Mouse (Mus musculus) kidney, adult 8-10 months (tissue): Measurements from ENCODE around the gene Iqsec3.

Source experiments
- DNase-seq, 2 experiments: peaks; one replicate each; pipeline ENCODE4 v3.0.0; 2022

The Iqsec3 gene

DNA sequence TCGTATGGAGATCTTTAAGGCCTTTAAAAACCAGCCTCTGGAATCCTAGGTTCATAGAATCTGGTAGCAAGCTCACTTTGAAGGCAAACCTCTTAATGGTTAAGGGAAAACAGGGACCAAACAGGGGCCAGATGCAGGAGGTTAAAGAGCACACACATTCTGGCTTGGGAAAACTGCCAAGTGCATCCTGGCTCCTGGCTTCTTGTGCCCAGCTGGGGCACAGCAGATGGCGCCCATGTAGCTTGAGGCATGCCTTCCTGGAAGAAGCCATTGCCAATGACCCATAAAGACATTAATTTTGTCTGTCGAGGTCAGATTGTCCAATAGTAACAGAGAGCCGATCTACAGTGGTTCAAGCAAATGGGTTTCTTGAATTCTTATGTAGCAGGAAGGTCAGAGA lies 109.5 kb downstream of the Iqsec3 start:
- DNase-seq = peak; percentile 50 to 66

DNA sequence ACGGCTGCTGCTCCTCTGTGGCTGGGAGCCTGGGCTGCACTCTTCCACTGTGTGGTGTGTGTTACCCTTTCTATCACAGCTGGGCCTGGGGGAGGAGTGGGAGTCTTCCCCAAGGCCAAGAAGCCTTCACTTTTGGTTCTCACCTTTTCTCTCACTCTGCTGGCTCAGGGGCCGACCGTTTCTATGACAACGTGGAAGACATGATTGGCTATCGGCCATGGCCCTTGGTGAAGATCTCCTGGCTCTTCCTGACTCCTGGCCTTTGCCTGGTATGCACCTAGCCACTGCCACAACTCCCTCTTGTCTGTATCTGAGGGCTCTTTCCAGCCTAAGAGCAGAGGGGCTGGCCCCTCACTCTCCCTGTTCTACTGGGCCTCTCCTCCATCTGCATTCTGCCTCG lies 110.4 kb downstream of the Iqsec3 start:
- DNase-seq = no peak

DNA sequence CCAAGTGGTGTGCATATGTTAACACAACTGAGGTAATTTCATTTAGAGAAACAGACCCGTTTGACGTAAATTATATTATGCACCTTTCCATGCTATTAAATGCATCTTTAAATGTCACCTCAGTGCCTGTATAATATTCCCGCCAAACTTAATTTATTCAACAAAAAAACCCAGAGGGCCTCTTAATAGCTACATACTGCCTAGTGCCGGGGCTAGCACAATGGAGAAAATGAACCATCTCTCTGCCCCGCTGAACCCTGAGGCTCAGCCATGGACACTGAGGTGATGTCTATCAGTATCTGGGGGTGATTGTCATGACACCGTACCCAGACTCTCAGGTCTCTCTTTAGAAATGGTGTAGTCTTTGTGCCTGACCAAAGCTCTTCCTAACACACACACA lies 116.2 kb downstream of the Iqsec3 start:
- DNase-seq = no peak

DNA sequence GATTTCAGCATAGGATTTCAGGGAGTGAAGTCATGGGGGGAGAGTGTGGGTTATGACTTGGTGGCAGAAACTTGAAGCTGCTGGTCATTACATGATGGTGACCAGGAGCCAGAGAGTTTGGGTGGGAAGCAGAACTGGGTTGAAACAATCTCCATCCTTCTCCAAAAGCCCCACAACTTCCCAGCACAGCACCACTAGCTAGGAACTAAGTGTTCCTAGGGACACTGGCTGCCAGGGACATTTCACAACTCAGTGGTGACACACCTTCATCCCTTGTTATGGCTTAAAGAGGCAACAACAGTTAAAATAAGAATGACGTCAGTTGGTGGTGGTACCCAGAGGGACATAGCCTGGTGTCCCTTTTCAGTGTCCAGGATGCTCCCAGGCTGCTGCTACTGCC lies 117.4 kb downstream of the Iqsec3 start:
- no peak for DNase-seq

DNA sequence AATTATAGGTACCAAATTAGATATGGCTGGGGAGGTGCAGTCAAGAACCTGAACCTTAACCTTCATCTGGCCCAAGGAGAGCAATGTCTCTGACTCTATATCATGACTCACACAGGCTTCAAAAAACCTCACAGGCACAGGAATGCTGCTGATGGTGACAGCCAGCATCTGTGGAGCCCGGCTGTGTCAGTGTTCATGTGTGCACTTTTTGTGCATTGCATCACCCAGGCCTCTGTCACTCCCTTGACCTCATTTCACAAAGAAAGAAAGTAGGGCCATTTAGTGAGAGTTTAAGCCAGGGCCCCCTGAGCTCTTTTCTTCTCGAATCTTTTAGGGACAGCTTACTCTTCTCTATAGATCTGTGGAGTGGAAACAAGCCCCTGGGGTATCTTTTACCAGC lies 121.2 kb downstream of the Iqsec3 start:
- DNase-seq = no peak

DNA sequence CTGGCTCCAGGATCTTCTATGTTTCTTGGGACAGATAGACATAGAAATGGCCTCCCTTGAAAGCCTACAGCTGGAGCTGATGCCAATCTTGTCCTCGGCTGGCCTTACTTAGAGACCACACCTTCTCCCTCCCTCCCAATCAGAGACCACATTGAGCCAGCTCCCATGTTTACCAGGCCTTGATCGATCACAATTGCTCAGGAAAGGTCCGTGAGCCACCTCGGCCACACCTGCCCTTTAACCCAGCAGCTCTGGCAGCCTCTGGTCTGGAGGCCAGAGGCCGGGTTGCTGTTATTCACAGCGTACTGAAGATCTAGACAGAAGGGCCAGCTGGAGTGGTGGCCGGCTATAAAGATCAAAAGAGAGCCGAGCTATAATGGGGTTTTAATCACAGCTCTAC lies 127.0 kb downstream of the Iqsec3 start:
- DNase-seq = no peak

DNA sequence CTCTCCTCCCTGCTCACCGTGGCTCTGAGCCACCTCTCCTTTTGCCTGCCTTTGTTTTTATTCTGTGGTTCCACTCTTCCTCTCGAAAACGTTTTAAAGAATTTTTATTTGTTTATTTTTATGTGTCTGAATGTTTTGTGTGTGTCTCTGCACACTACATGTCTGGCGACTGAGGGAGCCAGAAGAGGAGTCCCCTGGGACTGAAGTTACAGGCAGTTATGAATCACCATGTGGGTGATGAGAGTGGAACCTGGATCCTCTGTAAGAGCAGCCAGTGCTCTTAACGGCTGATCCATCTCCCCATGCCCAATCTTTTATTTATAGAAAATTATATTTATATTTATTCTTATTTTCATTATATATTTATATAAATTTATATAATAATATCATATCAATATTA lies 129.1 kb downstream of the Iqsec3 start:
- DNase-seq = no peak

DNA sequence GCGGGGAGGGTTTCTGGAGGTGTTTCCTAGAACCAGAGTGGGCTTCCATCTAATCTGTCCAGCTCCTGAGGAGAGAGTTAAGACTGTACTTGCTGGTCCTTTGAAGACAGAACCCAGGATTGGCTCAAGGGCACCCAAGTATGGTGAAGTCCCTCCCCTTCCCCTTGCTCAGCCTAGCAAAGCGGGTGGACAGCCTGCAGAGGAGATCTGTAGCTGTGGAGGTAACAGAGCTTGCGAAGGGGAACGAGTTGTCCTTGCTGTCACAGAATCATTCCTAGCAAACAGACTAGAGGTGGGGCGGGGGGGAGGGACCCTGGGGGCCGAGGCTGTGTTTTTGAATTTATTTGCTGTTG lies 129.7 kb downstream of the Iqsec3 start:
- DNase-seq = no peak

DNA sequence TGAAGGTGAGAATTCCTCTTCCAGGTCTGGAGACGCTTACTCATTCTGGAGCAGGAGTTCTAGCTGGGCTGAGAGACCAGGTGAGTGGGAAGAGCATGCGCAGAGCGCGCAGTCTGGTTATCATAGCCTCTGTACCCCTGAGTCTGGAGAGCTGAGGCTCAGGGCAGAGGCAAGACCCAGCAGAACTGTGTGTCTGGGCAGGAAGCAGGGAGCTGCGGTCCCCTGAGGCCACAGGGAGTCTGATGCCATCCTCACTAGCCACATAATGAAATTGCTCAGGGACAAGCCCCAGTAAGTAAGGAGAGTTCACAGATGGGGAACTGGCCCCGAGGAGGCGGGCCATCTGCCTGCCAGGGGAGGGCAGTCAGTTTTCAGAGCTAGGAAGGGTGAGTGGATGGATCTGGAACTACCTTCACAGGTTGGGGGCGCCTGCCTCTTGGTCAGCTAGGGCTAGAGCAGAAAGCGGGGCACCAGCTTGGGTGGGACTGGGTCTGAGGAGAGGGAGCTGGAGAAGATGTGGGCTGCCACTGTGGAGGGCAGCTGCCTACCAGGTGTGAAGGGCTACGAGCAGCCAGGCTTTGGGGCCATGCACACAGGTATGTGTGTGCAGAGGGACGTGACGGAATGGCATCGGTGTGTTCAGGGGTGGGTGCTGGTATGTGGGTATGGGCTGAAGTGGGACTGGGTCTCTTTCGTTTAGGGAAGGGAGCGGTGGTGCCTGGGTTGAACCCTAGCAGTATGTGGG lies 130.3 kb downstream of the Iqsec3 start, which contains the start of gene Slc6a12:
TSS of gene Slc6a12 (plus strand) at position 51 of the 745 bp plus-strand sequence.
- no peak for DNase-seq

DNA sequence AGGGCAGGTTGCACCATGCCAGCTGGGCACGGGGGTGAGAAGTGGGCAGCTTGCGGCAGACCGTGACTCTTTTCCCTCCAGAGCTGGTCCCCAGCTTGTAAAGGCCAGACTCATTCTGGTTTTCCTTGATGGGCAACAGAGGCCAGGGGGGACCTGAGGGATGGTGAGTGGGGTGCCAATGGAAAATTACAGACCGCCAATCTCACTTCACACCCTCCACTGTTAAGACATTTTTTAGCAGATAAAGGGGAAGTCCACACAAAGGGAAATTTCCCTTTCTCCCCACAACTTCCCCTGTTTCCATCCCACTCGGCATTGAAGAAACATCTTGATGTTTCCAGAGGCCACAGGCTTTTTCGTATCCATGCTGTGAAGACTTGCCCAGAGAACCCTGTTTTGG lies 131.8 kb downstream of the Iqsec3 start:
- no peak for DNase-seq

DNA sequence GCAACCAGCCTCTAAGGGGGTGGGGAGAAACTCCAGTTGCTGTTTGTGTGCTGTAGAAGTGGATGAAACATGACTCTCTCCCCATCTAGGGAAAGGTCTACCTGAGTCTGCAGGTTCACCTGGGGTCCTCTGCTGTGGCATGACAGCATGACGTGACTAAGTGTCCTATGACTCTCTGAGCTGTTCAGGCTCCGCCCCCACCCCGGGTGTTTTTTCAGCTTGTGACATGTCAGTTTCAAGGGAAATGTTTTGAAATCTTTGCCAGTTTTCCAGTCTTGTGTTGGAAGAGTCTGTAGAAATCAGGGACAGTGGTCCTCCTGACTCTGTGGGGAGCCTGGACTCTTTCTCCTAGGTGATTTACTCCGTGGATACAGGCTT lies 135.0 kb downstream of the Iqsec3 start:
- DNase-seq = no peak

DNA sequence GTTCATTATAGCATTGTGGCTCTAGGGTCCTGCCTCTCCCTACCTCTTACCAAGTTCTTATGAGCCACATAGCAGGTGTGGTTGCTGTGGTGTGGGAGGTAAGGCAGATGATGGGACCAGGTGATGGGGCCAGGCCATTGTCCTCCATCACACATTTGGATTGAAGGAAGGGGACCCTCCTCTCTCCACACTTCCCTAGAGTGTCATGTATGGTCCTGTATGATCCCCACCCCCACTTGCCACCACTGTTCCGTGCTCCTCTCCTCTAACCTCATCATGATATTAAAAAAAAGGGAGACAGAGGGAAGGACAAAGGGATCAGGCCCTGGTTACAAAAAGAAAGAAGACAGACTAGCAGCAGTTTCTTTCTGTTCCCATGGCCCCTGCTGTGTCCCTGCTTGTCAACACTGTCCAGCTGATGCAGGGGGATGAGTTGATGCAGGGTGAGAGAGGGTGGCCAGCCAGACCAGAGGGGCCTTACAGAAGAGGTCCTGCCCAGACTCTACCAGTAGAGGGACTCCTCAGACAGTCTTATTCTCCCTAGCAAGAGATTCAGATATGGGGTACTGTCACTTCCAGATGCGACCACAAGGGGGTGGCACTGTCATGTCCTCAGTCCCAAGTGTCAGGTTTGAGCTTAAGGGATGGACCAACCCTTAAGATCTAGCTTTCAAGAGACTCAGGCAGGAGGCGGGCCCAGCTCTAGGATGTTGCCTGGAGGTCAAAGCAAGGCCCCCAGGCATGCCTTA lies 135.5 kb downstream of the Iqsec3 start:
- DNase-seq = peak; percentile 74 to 90

DNA sequence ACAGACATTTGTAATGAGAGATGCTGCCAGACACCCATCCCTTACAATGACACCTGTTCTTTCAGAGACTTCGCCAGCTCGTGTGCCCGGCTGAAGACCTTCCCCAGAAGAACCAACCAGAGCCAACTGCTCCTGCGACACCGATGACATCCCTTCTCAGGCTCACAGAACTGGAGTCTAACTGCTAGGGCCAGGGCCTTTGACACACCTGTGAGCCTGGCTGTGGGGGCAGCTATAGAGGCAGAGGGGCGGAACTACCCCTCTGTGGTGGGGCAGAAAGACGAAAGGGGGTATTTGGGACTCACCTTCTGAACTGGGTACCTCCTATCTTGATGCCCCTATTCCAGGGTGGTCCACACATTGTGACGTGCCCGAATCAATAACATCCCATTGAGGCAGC lies 136.2 kb downstream of the Iqsec3 start:
- DNase-seq = no peak

DNA sequence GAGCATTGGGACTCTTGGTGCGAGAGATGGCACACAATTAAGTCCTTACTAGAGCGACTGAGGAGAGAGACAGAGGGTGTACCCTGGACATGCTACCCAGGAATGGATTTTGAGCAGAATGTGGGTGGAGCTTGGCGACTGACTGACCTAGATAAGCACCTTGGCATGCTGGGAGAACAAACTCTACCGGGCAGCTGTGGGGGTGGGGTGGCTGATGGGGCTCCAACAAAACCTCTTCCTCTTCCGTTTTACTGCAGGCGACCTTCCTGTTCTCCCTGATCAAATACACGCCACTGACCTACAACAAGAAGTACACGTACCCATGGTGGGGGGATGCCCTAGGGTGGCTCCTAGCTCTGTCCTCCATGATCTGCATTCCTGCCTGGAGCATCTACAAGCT lies 136.9 kb downstream of the Iqsec3 start:
- no peak for DNase-seq

DNA sequence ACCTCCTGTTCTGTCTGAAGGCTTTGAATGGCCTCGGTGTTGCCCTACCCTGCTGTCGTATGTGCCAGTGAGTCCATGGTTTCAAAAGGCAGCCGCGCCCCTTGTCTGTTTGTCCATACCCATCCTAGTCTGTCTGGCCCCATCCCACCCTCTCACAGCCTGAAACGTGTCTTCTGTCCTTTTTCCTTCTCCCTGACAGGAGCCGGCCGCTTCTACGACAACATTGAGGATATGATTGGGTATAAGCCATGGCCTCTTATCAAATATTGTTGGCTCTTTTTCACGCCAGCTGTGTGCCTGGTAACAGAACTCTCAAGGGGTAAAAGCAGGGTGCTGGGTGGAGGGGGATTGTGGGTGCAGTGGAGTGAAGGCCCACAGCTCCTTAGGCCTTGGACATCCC lies 137.6 kb downstream of the Iqsec3 start:
- no peak for DNase-seq

DNA sequence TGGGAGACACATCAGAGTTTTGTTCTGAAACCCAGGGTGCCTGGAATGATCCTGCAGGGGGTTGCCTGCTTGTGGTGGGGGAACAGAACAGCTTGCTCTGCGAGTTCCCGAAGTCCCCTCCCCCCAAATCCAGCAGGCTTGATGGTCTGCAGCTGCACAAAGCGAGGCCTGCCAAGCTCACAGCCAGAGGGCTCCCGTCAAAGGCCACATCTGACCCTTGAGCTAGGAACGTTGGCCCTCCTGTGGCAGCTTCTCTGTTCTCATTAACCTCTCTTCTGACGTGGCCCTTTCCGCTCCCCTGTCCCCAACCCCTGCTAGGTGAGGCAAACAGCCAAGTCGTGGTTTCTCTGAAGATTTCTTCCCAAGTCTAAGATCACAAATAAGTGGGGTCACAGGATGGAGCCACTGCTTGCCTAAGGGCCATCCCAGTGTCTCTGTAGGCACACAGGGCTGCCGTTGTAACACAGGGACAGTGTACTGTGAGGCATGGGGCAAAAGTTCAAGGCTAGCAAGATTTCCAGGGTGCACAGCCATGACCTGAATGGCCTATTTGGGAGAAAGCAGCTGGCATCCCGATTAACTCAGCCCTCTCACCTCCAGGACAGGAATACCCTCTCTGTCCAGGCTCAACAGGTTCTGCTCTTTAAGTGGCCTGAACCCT lies 143.5 kb downstream of the Iqsec3 start:
- DNase-seq = peak; percentile 50 to 52

DNA sequence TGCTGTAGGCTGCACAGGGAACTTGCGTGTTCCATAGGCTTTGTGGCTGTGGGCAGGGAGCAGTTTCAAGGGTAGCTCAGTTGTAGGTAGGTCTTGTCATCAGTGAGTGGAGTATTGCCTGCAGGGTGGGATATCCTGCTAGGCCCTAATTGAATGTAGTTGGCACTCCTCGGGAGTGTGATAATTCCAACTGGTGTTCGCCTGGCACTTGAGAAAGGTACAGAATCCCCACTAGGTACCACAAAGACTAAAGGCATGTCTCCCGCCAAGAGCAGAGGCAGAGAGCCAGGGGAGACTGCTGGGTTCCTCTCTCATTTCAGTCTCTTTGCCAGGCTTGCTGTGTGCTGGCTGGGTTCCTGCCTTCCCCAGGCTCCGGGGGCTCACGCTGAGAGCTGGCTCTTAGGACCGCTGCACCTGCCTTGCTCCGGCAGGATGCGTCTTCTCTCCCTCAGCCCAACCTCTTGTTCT lies 145.0 kb downstream of the Iqsec3 start:
- no peak for DNase-seq

DNA sequence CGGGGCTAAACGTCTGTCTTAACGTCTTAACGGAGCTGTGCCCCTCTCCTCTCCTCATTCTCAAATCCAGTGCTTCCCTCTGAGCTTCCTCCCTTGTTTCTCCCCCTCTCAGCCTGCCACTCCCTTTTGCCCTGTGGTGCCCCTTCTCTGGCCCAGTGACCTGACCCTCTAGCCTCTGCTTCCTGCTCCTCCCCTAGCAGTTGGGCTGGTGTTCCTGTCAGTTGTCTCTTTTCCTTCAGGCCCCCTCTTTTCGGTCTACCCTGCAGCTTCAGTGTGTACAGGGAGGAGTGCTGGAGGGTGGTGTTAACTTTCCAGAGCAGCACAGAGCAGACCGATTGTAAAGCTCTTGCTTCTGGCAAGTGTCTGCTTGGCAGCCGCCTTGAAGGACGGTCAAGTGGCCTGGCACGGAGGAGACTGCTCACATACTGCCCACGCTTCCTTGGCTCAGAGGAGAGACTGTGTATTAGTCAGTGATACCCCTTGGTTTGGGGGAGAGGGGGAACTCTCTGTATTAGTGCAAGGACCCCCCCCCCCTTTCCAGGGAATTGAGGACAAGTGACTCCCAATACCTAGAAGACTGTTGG lies 146.9 kb downstream of the Iqsec3 start:
- no peak for DNase-seq

DNA sequence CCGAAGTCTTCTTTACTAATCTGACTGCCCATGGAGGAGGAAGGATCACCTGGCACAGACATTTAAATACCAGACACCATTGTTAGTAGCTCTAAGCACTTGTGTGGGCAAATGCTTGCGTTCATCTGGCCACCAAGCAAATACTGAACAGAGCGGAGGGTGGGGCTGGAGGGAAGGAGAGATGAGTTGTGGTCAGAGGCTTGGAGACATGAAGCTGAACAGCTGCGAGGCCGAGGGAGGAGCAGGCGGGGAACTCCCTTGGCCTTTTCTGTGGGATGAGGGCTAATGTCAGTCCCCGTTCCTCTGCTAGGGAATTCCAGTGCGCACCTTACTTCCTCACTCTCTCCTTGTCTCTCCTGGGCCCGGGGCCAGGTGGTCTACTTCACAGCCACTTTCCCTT lies 147.7 kb downstream of the Iqsec3 start:
- DNase-seq = no peak

DNA sequence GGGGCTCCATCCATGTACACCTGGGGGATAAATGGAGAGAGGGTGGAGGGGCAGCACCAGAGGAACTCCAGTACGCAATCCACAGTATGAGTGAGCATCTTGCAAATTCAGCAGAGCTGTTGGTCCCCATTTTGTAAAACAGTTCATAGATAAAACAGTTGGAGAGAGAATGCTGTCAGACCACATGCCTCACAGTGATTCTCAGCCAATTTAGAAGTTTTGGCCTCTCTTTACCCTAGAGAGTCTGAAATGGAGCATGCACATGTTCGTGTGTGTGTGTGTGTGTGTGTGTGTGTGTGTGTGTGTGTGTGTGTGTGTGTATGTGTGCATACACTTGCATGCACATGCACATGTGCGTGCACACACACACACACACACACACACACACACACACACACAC lies 148.2 kb downstream of the Iqsec3 start:
- no peak for DNase-seq
